Mouse (Mus musculus): Measurements from ENCODE around the gene Galm.
"Not testable (repeated sequence)": the region's sequence is repeated elsewhere in the genome, so short reads cannot be mapped to it uniquely, and the experiment has no call there.

Galm gene

GRCm38 (mm10) chr17:80165741-80166140, 38.5 kb downstream of the Galm start:
- no peak for DNase-seq (ENCODE audit: low read depth, low spot score)

GRCm38 (mm10) chr17:80166346-80166745, 39.1 kb downstream of the Galm start:
- DNase-seq (ENCODE audit: low read depth, low spot score), result no peak

- no peak for DNase-seq (ENCODE audit: low read depth, low spot score)
These were observed 40.2 kb downstream of the Galm start for GRCm38 (mm10) chr17:80167436-80167835.

GRCm38 (mm10) chr17:80167851-80168251, 40.6 kb downstream of the Galm start:
- DNase-seq (ENCODE audit: low read depth, low spot score), result no peak

DNA sequence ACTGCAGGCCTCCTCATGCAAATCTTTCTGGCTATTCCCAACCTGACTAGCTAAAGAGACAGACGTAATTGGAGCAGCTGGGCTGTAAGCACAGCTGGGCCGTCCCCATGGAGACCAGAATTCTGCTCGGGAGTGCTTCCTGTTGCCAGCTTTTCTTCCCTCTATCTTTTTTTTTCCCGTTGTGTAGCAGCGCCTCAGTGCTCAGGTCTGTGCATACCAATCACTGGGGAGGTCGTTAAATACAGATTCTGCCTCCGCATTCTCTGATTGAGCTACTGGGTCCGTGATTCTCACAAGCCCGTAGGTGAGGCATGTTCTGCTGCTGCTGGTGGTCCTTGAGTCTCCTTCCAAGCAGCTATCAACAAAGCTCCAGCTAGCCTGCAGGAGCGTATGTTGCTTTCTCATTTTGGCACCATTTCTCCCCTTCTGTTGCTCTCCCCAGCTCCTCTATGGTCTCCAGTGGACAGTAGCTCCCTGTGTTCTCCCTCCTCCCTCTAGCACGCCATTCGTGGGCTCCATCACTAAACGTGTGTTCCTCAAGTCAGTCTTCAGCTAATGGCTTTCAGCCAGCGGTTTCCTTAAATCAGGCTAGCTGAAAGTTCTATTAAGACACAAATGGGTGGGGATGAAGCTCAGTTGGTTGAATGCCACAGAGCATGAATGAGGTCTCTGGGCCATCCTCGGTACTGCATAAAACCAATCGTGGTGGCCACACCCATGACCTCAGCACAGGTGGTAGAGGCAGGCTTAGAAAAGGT, 41.3 kb downstream of the Galm start:
- DNase-seq (ENCODE audit: low read depth, low spot score), result peak; percentile 34

DNA sequence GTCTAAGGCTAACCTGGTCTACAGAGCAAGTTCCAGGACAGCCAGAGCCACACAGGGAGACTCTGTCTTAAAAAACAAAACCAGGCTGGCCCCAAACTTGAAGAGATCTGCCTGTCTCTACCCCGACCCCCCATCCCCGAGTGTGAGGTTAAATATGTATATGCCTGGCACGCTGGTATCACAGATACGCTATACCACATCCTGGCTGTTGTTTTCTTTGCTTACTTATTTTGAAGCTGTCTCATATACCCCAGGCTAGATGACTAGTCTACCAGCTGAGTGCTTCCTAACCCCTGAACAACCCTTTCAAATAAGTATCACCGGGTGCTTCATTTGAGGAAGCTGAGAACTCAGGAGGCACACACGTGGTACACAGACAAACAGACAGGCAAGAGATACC, 42.5 kb downstream of the Galm start:
- no peak for DNase-seq (ENCODE audit: low read depth, low spot score)

DNA sequence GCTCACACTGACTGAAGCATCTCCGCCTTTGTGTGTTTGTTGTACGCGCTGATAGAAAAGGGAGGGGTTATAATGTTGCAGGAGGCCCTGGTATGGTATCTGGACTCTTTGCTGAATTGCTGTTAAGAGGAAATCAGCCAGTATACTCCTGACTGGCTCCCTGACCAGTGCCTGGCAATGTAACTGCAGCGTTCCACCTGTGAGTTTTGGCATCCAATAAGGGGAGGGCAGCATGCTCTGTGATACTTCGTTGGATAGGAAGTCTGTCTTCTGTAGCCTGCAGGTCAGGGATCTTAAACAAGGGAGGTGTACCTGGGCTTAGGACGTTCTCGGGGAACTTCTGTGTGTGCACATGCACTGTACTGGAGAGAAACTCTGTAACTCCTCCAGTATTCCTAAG, 43.7 kb downstream of the Galm start:
- no peak for DNase-seq (ENCODE audit: low read depth, low spot score)

- no peak for DNase-seq (ENCODE audit: low read depth, low spot score)
These were observed 44.7 kb downstream of the Galm start for GRCm38 (mm10) chr17:80171948-80172347.

DNA sequence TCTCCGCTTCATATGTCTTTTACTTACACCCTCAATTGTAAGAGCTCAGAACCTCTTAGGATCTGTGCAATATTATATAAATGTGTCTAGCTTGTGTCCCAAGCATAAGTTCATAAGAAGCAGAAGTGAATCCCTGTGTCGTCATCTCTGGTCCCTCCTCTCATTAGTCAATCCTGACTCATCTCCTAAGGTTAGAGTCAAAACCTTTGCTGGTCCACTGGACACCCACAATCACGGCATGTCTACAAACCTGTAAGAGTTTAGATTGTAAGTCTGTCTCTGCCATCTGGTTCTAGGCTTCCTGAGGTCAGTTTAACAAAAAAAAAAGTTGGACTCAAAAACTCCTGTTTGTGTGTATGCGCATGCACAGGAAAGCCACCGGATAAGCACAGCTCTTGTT, 45.5 kb downstream of the Galm start:
- DNase-seq (ENCODE audit: low read depth, low spot score), result no peak

GRCm38 (mm10) chr17:80173708-80174107, 46.4 kb downstream of the Galm start:
- DNase-seq (ENCODE audit: low read depth, low spot score), result no peak

- DNase-seq (ENCODE audit: low read depth, low spot score), result no peak
These were observed 46.9 kb downstream of the Galm start for GRCm38 (mm10) chr17:80174146-80174545.

GRCm38 (mm10) chr17:80174699-80175385, 47.6 kb downstream of the Galm start:
- DNase-seq (ENCODE audit: low read depth, low spot score), result no peak

DNA sequence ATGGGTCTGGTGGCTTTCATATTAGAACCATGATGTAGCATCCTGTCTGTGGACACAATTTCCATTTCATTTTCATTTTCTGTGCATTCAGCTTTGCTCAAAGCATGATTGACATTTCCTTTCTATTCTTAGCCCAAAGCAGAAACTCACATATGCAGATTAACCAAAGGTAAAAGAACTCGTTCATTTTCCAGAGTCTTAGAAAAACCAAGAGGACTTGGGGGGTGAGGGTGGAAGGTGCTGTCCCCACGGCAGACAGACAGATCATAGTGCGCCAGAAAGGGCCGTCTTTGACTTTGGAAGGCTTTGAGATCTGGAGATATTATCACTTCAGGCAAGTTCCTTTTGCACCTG, 48.1 kb downstream of the Galm start:
- DNase-seq (ENCODE audit: low read depth, low spot score), result no peak

DNA sequence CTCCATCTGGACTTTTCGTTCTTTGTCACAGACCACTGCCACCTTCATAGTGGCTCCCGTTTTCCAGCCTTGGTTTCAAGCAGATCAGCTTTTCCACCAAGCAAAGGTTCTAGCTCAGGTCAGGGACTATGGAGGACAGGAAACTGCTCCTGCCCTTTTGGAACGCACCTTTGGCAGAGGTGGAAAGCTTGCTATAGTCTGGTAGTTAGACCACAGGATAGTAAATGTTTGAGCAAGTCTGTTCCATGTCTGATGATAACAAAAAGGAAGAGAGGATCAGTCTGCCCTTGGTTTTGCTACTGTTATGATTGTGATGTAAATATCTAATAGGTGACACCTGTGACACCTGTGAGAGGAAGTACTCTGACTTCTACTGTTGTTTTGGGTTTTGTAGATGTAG, 48.7 kb downstream of the Galm start:
- no peak for DNase-seq (ENCODE audit: low read depth, low spot score)

DNA sequence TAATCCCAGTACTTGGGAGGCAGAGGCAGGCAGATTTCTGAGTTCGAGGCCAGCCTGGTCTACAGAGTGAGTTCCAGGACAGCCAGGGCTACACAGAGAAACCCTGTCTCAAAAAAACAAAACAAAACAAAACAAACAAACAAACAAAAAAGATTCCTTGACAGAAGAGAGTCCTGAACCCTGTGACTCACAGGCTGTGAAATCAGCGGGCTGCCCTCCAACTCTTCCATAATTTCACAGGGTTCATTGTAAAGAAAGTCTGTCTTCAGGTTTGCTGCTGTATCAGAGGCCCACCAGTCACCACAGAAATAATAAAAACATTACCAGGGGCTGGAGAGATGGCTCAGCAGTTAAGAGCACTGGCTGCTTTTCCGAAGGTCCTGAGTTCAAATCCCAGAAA, 51.6 kb downstream of the Galm start:
- DNase-seq (ENCODE audit: low read depth, low spot score), result not testable (repeated sequence)

DNA sequence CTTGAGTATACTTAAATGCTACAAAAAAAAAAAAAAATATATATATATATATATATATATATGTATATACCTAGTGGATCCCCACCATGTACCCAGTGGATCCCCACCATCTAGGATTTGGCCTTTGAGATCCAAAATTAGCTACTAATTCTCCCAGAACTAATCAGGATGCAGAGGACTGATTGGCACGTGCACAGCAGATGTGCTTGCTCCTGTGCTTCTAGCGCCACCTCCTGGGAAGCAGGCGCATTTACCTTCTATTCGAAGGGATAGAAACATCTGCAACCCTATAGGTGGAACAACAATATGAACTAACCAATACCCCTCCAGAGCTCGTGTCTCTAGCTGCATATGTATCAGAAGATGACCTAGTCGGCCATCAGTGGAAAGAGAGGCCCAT, 52.7 kb downstream of the Galm start:
- peak; percentile 56 for DNase-seq (ENCODE audit: low read depth, low spot score)

DNA sequence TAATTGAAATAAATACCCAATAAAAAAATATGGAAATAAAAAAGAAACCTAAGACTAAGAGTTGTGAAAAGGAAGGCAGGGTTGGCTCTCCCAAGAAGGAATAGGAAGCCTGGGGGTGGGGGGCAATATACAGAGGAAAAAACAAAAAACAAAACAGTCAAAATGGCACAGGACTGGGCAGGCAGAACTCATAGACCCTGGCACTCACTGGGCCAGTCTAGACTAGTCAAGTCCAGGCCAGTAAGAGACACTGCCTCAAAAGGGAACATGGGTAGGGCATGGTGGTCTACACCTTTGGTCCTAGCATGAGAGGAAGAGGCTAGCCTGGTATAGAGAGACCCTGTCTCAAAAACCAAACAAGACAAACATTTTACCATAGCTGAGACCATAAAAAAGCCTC, 53.2 kb downstream of the Galm start:
- no peak for DNase-seq (ENCODE audit: low read depth, low spot score)

DNA sequence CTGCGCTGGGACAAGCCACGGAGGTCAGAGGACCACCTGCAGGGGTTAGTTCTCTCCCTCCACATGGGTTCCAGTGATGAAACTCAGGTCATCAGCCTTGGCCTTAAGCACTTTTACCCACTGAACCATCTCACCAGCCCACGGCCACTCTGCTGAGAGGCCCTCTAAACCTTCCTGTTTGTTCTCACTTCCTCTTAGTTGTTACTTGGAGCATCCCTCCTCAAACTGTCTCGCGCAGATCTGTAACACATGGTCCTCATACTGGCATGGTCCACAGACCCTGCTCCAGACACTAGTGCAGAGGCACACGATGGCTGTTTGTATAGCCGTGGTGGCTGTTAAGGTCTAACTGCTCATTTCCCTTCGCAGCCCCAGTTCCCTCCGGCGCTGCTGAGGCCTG, 56.3 kb downstream of the Galm start:
- no peak for DNase-seq (ENCODE audit: low read depth, low spot score)

DNA sequence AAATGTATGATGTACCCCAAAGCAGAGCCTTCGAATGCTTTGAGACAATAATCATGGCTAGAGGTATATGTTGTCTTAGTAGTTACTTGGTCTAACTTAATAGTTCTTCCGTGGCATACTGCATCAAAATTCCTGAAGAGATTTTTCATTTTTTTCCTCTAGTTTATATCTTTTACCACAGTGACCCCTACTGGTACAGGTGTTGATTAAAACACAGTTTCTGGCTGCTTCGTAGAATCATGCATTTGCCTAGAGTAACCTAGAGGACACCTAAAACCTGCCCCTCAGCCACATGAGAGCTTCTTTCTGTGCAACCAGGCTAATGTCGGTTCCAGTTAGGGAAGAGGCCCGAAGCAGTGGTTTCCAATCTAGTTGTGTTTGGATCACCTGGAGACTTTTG, 65.8 kb downstream of the Galm start:
- DNase-seq (ENCODE audit: low read depth, low spot score), result no peak

DNA sequence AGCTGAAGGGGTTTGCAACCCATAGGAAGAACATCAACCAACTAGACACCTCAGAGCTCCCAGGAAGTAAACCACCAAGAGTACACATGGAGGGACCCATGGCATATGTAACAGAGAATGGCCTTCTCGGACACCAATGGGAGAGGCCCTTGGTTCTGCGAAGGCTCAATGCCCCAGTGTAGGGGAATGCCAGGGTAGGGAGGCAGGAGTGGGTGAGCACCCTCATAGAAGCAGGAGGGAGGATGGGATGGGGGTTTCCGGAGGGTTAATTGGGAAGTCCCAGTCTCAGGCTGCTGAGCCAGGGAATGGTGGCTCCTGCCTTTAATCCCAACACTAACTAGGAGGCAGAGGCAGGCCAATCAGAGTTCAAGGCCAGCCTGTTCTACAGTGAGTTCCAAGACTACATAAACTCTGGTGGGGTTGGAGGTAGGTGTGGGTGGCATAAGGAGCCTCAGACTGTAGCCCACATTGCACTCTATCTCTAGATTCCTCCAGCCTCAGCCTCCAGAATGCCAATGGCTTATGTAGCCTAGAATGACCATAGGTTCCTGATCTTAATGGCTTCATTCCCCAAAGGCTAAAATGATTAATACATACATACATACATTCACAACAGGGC, 72.0 kb downstream of the Galm start:
- DNase-seq (ENCODE audit: low read depth, low spot score), result no peak

GRCm38 (mm10) chr17:80205657-80206056, 78.4 kb downstream of the Galm start:
- no peak for DNase-seq (ENCODE audit: low read depth, low spot score)

- DNase-seq (ENCODE audit: low read depth, low spot score), result no peak
These were observed 79.0 kb downstream of the Galm start for GRCm38 (mm10) chr17:80206301-80206670.

All from embryo, embryonic 11.5 days (tissue).